Mouse (Mus musculus): ENCODE measurements around the gene Cdkn2d.
A peak's percentile ranks its signal among the peaks of the same experiment; 100 is the strongest.
"Not testable (repeated sequence)": the region's sequence is repeated elsewhere in the genome, so short reads cannot be mapped to it uniquely, and the experiment has no call there.

Gene Cdkn2d

GRCm38 (mm10) chr9:21274336-21274735 lies 16.9 kb downstream of the Cdkn2d start:
- no peak for DNase-seq

GRCm38 (mm10) chr9:21273520-21274228 lies 17.5 kb downstream of the Cdkn2d start:
- DNase-seq: no peak

- DNase-seq: no peak
Observed at GRCm38 (mm10) chr9:21273094-21273493, 18.1 kb downstream of the Cdkn2d start.

GRCm38 (mm10) chr9:21272391-21272790 lies 18.8 kb downstream of the Cdkn2d start:
- no peak for DNase-seq

GRCm38 (mm10) chr9:21269590-21269989 lies 21.6 kb downstream of the Cdkn2d start:
- DNase-seq: not testable (repeated sequence)

- DNase-seq: no peak
Observed at GRCm38 (mm10) chr9:21268305-21268704, 22.9 kb downstream of the Cdkn2d start.

- no peak for DNase-seq
Observed at GRCm38 (mm10) chr9:21266889-21267288, 24.3 kb downstream of the Cdkn2d start.

GRCm38 (mm10) chr9:21265611-21266010 lies 25.6 kb downstream of the Cdkn2d start:
- DNase-seq: peak; percentile 32

GRCm38 (mm10) chr9:21265000-21265561 lies 26.1 kb downstream of the Cdkn2d start, which contains the start of gene Atg4d:
TSS of gene Atg4d (plus strand) at chr9:21265293.
- DNase-seq: peak; percentile 95

GRCm38 (mm10) chr9:21264272-21264999 lies 26.8 kb downstream of the Cdkn2d start:
- DNase-seq: no peak

GRCm38 (mm10) chr9:21261831-21262230 lies 29.4 kb downstream of the Cdkn2d start:
- no peak for DNase-seq

GRCm38 (mm10) chr9:21260491-21261040 lies 30.6 kb downstream of the Cdkn2d start:
- no peak for DNase-seq

GRCm38 (mm10) chr9:21256349-21256748 lies 34.9 kb downstream of the Cdkn2d start:
- DNase-seq: not testable (repeated sequence)

GRCm38 (mm10) chr9:21254690-21255089 lies 36.5 kb downstream of the Cdkn2d start:
- DNase-seq: no peak

- DNase-seq: no peak
Observed at GRCm38 (mm10) chr9:21251116-21251735, 40.0 kb downstream of the Cdkn2d start.

GRCm38 (mm10) chr9:21250509-21250908 lies 40.7 kb downstream of the Cdkn2d start:
- no peak for DNase-seq

- no peak for DNase-seq
Observed at GRCm38 (mm10) chr9:21249629-21250508, 41.3 kb downstream of the Cdkn2d start.

- no peak for DNase-seq
Observed at GRCm38 (mm10) chr9:21248326-21248725, 42.9 kb downstream of the Cdkn2d start, which contains the start of gene S1pr5. TSS of gene S1pr5 (minus strand) at chr9:21248443.

- DNase-seq: no peak
Observed at GRCm38 (mm10) chr9:21246342-21246741, 44.9 kb downstream of the Cdkn2d start.

- DNase-seq: no peak
Observed at GRCm38 (mm10) chr9:21245113-21245487, 46.1 kb downstream of the Cdkn2d start.

GRCm38 (mm10) chr9:21244428-21245112 lies 46.6 kb downstream of the Cdkn2d start:
- no peak for DNase-seq

Data from right cerebral cortex, postnatal 14 days (tissue).